Mouse (Mus musculus) gastrocnemius, adult 18-20 months (tissue): ENCODE measurements around the gene Olfr550. TPM values are rescaled to one million over a fixed set of nuclear protein-coding genes. Genes with fewer than 3 reads are reported as not detected.
"Not testable (repeated sequence)": the region's sequence is repeated elsewhere in the genome, so short reads cannot be mapped to it uniquely, and the experiment has no call there.

Source experiments
- DNase-seq: peaks from one replicate; pipeline ENCODE4 v3.0.0; 2021; ENCODE audit warnings: low spot score
- long read RNA-seq, 2 experiments: library from polyadenylated mRNA; stranded (forward); transcript quantifications; one replicate each; pipeline ENCODE4 v2.0.0; 2021
- total RNA-seq, 2 experiments: library from RNA; stranded (reverse); gene quantifications; 2 replicates each; pipeline ENCODE4 v1.2.3; 2021

Olfr550 gene
- under 1 TPM in 1 of 2 experiments, not detected in 1; 0.16 TPM for total RNA-seq
- long read RNA-seq, experiment 1 = 0 reads
- long read RNA-seq, experiment 2 = 0 reads

DNA sequence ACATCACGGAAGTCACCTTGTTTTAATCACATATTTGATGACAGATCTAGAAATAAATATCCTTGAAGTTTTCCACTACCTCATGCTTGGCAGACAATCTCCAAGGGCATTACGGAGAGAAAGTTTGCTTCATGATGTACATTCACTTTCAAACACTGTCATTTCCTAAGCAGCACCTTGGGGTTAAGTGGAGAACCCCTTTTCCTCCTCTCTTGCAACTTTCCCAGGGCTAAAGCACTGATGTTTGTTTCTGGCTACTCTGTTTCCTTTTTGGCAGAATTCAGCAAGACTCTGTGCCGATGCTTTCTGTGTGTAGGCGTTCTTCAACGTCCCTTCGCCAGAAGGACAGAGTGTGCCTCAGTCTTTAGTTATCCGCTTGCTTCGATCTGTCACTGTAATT lies at the start of gene Olfr550:
Olfr550 (plus strand) TSS at position 301 of the 400 bp plus-strand sequence.
- DNase-seq = no peak

GRCm38 (mm10) chr7:102529052-102529451 lies 42.2 kb upstream of the Olfr550 start:
- DNase-seq = no peak

DNA sequence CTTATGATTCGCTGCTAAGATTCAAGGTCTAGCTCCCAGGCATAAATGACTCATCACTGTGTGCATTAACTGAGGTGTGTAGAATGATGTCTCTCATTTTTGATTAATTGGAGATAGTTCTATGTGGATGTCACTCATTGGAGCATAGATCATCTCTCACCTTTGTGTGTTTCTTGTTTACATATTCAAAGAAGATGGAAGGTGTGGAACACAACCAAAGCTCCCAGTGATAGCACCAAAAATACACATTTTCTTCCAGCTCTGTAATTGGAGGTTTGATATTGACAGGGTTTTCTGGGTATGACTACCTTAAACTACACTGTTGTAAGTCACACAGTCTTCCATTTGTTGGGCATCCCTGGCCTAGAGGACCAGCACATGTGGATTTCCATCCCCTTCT lies 36.8 kb upstream of the Olfr550 start, which contains the start of gene Olfr547:
Olfr547 (plus strand) TSS at position 301 of the 400 bp plus-strand sequence.
- DNase-seq = no peak

GRCm38 (mm10) chr7:102540596-102540995 lies 30.6 kb upstream of the Olfr550 start, which contains the start of gene Olfr548-ps1:
Gene Olfr548-ps1, plus strand, starts transcription at chr7:102540896.
- DNase-seq = no peak

DNA sequence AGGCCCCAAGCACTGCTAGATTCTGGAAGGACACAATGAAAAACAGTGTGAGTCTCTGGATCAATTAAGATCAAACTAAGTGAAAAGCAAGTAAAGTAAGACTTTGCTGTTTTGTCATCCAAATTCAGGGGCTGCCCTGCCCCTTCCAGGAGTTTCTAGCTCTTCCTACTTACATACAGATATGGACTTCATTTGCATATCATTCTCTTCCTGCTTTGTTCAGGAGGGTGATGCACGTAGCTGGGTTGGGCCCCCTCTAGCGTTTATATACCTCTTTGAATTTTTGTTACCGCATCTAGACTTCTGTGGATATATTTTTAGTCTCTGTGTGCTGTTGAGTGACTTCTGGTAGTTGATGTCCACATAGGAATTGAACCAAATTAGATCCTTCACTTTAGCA lies 30.0 kb upstream of the Olfr550 start:
- no peak for DNase-seq

DNA sequence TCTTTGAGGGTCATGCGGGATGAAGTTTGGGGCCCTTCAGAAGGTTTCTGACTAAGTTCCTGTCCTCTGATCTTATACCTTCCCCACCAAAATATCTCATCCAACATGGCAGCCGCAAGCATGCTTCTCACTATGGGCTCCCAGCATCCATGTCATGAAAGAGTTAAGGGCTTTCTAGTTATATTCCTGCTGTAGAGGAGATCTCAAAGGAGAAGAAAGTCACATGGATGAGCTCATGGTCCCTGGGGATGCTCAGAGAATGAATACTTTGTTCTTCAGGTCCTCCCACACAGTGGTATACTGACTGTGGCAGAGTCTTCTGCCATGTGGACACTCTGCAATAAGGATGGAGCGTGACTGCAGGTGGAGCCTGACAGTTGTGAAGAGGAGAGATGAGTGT lies 21.7 kb upstream of the Olfr550 start, which contains the start of gene Olfr549:
Olfr549 (plus strand) TSS at position 301 of the 400 bp plus-strand sequence.
- DNase-seq = no peak

DNA sequence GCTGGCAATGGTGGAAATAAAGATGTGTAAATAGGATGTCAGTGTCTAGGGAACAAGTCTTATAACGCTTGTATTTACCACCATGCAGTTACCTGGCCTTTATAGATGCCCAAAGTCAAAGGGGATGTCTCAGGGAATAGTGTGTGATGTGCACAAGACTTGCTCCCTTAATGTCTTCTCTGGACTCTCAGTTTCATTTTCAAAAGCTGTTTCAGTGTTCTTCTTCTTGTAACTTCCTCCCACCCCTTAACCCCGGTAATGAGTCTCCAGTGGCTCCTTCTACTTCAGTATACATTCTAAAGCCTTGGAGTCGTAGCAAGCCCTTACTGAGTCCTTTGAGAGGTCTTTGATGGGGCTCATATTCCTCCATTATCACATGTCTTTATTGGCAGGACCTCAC lies 18.0 kb upstream of the Olfr550 start:
- no peak for DNase-seq

- peak; percentile 94 for DNase-seq
Measured at GRCm38 (mm10) chr7:102564999-102565997, 5.9 kb upstream of the Olfr550 start, which contains the start of gene Trim21. Gene Trim21, minus strand, starts transcription at chr7:102565486.

DNA sequence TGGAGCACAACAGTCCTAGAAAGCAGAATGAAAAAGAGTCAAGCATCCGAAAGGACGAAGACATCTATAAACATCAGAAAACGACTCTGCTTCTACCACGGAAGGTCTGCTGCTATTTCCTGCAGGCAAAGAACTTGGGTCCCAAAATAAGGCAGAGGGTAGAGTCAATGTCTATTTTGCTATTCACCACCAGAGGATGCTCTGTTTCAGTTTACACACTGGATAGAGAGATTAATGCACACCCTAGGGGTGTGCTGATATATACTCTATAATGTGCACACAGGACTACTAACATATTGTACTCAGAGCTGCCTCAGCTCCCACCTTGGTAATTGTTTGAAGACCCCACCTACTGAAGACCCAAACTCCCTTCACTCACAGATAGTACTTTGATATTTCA lies 5.0 kb upstream of the Olfr550 start:
- DNase-seq = no peak

GRCm38 (mm10) chr7:102573174-102573830 lies 2.1 kb downstream of the Olfr550 start:
- DNase-seq = no peak

GRCm38 (mm10) chr7:102575998-102576397 lies 4.8 kb downstream of the Olfr550 start:
- no peak for DNase-seq

- no peak for DNase-seq
Measured at GRCm38 (mm10) chr7:102591786-102592185, 20.5 kb downstream of the Olfr550 start, which contains the start of gene Olfr551. Gene Olfr551, minus strand, starts transcription at chr7:102591886.

DNA sequence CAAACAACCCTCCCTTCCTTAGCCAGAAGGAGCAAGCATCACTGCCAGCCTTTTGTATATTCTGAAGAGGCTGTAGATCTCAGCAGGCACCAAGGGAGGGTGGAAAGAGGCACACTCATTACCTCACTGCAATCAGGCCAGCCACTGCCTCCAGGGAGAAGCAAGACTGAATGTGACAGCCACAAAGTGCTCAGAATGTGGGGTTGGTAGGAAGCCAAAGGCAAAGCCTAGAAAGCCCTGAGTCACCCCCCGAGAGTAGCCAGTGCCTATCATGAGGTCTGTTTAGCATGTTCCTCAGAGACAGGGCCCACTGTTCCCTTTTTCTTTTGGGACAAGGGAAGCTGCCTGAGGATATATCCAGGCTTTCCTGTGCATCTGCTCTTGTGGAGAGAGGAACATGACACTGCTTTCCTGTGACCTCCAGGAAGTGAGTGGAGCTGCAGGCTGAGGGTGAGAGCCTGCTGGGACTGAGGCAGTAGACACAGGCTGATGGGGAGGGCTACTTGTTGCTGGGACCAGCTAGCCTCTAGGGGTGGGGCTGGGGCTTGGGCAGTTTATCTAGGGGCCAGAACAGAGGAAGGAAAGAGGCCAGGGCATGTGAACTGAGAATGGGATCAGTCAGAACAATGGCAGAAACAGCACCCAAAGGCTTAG lies 26.3 kb downstream of the Olfr550 start, which contains the start of gene Olfr552:
Olfr552 (plus strand) TSS at position 393 of the 654 bp plus-strand sequence.
- DNase-seq = no peak

GRCm38 (mm10) chr7:102618118-102618517 lies 46.9 kb downstream of the Olfr550 start, which contains the start of gene Olfr553:
Gene Olfr553, minus strand, starts transcription at chr7:102618218.
- DNase-seq = no peak

DNA sequence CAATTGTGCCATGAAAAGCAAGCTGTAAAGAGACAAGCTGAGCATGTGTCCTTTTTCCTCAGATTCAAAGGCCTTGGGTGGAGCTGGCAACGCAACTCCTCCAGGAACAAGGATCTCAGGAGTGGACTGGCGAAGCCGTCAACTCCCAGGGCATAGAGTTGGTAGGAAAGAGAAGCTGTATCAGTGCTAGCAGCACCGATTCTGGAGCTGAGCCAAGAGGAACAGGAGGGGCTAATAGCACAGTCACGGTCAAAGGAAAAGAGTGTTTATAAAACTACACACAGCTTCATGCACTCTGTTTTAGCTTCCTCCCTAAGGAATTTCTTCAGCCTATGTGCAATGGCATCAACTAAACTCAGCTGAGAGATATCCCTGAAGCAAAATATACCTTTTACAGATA lies 48.4 kb downstream of the Olfr550 start:
- peak; percentile 11 for DNase-seq

- DNase-seq = not testable (repeated sequence)
Measured at GRCm38 (mm10) chr7:102620368-102620767, 49.1 kb downstream of the Olfr550 start.

Other genes starting within 250 kb of the Olfr550 start
- 10 to 100 TPM; 18.1 to 20.5 TPM for gene Rrm1, start 129.7 kb upstream of the Olfr550 start, total RNA-seq
- gene Olfr543, start 89.8 kb upstream of the Olfr550 start, total RNA-seq = not detected
- not detected for gene Olfr544, start 83.1 kb upstream of the Olfr550 start, total RNA-seq
- not detected for gene Olfr545, start 71.9 kb upstream of the Olfr550 start, total RNA-seq
- gene Olfr547, start 36.7 kb upstream of the Olfr550 start, total RNA-seq = not detected
- not detected for gene Olfr548-ps1, start 30.5 kb upstream of the Olfr550 start, total RNA-seq
- gene Olfr549, start 21.6 kb upstream of the Olfr550 start, total RNA-seq = not detected
- gene Trim21, start 6.0 kb upstream of the Olfr550 start, total RNA-seq = 1 to 10 TPM; 1.7 to 3.2 TPM
- not detected for gene Olfr551, start 20.4 kb downstream of the Olfr550 start, total RNA-seq
- under 1 TPM; 0.09 to 0.17 TPM for gene Olfr552, start 26.3 kb downstream of the Olfr550 start, total RNA-seq
- gene Olfr553, start 46.8 kb downstream of the Olfr550 start, total RNA-seq = not detected
- not detected for gene Olfr554, start 67.0 kb downstream of the Olfr550 start, total RNA-seq
- not detected for gene Olfr555, start 87.4 kb downstream of the Olfr550 start, total RNA-seq
- not detected for gene Olfr556, start 93.5 kb downstream of the Olfr550 start, total RNA-seq
- gene Trim68, start 115.9 kb downstream of the Olfr550 start, total RNA-seq = 1 to 10 TPM; 3.8 to 4.5 TPM
- gene Olfr557, start 124.5 kb downstream of the Olfr550 start, total RNA-seq = not detected
- 1 to 10 TPM in 1 of 2 experiments, under 1 TPM in 1; 0.91 to 1.3 TPM for gene Olfr558, start 130.8 kb downstream of the Olfr550 start, total RNA-seq
- gene Olfr33, start 147.6 kb downstream of the Olfr550 start, total RNA-seq = not detected
- not detected for gene Olfr559, start 156.0 kb downstream of the Olfr550 start, total RNA-seq
- gene Olfr560, start 187.9 kb downstream of the Olfr550 start, total RNA-seq = not detected
- under 1 TPM; 0.21 to 0.40 TPM for gene Olfr78, start 188.0 kb downstream of the Olfr550 start, total RNA-seq
- not detected for gene Olfr561, start 199.8 kb downstream of the Olfr550 start, total RNA-seq
- not detected for gene Olfr564, start 232.0 kb downstream of the Olfr550 start, total RNA-seq